Mouse (Mus musculus): Measurements from ENCODE around the gene Hspb7.

Gene Hspb7

GRCm38 (mm10) chr4:141444451-141445327, 24.1 kb downstream of the Hspb7 start, which contains the start of gene Zbtb17:
Gene Zbtb17 (plus strand): TSS chr4:141444654.
- peak; percentile 89 for DNase-seq (ENCODE audit: low read depth, low spot score)

DNA sequence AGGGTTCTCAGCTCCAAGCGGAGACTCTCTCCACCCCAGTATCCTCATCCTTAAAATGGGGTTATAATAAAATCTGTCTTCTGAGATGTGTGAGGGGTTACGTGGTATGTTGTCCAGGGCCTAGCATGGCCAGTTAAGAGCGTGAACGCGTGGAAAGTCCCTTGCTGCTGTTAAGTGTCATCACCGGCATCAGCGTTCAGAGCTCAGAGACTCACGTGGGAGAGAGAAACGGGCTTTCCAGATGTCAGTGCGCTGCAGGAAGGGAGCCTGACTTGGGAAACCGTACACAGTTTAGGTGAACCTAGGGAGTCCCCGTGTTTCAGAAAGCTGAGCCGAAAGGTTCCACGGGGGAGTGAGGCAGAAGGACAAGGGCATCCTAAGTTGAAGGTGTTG, 24.7 kb downstream of the Hspb7 start:
- no peak for DNase-seq (ENCODE audit: low read depth, low spot score)

- DNase-seq (ENCODE audit: low read depth, low spot score) = no peak
Observed at GRCm38 (mm10) chr4:141446211-141446610, 25.6 kb downstream of the Hspb7 start.

DNA sequence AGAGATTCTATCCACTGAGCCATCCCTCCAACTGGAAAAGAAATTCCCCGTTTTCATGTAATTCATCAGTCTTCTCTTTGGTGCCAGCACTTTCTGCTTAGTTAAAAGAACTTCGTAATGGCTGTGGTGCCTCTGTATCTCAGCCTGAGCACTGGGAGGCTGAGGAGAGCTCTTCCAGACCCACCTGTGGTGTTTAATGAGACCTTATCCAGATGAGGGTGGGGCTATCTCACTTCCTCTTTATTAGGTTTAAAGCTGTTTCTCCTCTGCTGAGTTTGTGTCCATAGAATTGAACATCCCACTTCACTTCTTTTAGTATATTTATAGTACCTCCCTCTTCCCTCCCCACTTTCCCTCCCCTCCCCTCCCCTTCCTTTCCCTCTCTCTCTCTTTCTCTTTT, 30.7 kb downstream of the Hspb7 start:
- DNase-seq (ENCODE audit: low read depth, low spot score) = no peak

- DNase-seq (ENCODE audit: low read depth, low spot score) = no peak
Observed at GRCm38 (mm10) chr4:141451916-141452450, 31.4 kb downstream of the Hspb7 start.

- DNase-seq (ENCODE audit: low read depth, low spot score) = no peak
Observed at GRCm38 (mm10) chr4:141454581-141455350, 34.2 kb downstream of the Hspb7 start.

- no peak for DNase-seq (ENCODE audit: low read depth, low spot score)
Observed at GRCm38 (mm10) chr4:141455526-141455925, 34.9 kb downstream of the Hspb7 start.

DNA sequence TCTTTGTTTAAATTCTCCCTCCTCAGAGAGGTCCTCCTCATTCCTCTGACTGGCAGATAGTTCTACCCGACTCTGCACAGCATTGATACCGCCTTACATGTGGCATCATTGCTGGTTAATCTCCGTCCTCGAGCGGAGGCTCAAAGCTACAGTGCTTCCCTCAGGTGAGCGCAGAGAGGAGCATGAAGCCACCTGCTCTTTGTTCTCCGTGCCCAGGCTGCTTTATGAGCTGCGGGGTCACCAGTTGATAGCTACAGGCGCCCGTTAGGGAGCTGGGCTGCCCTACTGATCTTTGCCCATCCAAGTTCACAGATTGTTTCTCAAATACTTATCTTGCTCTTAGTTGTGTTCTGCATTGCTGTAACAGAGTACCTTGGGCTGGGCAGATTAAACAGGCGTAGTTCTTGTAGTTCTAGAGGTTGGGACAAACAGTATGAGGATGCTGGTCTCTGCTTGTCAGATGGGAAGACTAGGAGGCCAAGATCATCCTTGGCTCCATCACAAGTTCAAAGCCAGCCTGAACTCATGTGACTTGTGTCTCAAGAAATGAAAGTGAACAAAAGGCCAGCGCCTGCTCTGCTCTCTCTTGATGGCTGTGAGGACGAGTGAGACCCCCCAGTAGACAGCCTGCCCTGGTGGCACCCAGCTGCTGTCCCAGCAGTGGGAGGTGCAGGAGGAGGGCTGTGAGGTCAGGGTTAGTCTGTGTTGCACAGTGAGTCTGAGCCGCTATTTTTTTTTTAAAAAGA, 35.8 kb downstream of the Hspb7 start:
- DNase-seq (ENCODE audit: low read depth, low spot score) = no peak

- peak; percentile 89 for DNase-seq (ENCODE audit: low read depth, low spot score)
Observed at GRCm38 (mm10) chr4:141458236-141458635, 37.7 kb downstream of the Hspb7 start.

DNA sequence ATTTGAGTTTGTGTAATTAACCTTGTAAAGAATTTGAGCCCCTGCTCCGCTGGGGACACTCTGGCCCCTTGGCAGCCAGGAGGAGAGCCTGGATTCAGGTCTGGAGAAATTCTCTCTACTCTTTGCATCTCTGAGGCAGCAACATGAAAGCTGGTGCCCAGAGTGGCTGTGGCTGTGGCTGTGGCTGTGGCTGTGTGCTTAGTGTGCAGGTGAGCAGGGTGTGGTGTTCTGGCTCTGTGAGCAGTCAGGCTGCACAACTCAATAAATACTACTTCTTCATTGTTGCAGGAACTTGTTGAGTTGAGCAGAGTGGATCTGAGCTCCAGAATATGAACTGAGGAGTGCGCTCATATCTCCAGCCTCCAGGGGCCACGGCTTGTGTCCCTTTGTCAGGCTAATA, 38.3 kb downstream of the Hspb7 start:
- no peak for DNase-seq (ENCODE audit: low read depth, low spot score)

DNA sequence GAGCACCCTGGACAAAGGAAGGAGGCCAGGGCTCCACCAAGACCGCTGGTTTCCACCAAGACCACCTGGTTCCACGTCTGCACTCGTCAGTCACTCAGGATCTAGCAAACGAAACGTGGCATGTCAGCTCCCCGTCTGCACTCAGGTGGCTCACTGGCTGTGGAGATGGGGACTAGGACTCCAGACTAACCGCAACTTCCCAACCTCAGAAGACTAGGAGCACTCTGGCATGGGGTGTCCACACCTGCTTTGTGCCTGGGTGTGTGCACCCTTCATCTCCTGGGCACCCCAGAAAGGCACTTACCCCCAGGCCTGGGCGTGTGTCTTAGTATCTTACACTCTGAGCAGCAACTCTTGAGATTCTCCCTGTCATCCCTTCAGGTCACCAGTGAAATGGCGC, 39.2 kb downstream of the Hspb7 start:
- no peak for DNase-seq (ENCODE audit: low read depth, low spot score)

DNA sequence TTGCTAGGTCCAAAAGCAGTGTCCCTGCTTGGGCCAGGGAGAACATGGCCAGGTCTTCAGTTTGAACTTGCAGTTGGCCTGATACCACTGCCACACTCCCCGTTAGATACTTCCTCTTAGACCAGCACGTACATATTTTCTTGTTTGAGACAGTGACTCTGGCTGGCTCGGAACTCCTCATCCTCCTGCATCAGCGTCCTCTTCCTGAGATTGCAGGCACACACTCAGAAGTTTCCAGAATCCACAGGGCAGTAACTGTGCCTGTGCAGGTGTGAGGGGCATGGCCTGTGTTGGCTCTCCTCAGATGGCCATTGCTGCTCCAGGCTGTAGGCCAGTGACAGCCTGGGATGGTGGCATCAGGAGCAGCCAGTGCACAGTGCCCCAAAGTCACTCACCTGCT, 39.9 kb downstream of the Hspb7 start:
- no peak for DNase-seq (ENCODE audit: low read depth, low spot score)

- no peak for DNase-seq (ENCODE audit: low read depth, low spot score)
Observed at GRCm38 (mm10) chr4:141461088-141461487, 40.5 kb downstream of the Hspb7 start.

GRCm38 (mm10) chr4:141461576-141461975, 41.0 kb downstream of the Hspb7 start:
- DNase-seq (ENCODE audit: low read depth, low spot score) = no peak

GRCm38 (mm10) chr4:141463472-141463871, 42.9 kb downstream of the Hspb7 start:
- no peak for DNase-seq (ENCODE audit: low read depth, low spot score)

DNA sequence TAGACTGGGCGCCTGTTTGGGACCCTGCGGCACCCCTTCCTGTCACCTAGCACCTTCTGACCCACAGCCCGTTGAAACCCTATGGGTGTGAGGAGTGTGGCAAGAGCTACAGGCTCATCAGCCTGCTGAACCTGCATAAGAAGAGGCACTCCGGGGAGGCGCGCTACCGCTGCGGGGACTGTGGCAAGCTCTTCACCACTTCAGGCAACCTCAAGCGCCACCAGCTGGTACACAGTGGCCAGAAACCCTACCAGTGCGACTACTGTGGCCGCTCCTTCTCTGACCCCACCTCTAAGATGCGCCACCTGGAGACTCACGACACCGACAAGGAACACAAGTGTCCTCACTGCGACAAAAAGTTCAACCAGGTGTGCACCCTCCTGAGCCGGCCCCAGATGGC, 44.1 kb downstream of the Hspb7 start:
- no peak for DNase-seq (ENCODE audit: low read depth, low spot score)

DNA sequence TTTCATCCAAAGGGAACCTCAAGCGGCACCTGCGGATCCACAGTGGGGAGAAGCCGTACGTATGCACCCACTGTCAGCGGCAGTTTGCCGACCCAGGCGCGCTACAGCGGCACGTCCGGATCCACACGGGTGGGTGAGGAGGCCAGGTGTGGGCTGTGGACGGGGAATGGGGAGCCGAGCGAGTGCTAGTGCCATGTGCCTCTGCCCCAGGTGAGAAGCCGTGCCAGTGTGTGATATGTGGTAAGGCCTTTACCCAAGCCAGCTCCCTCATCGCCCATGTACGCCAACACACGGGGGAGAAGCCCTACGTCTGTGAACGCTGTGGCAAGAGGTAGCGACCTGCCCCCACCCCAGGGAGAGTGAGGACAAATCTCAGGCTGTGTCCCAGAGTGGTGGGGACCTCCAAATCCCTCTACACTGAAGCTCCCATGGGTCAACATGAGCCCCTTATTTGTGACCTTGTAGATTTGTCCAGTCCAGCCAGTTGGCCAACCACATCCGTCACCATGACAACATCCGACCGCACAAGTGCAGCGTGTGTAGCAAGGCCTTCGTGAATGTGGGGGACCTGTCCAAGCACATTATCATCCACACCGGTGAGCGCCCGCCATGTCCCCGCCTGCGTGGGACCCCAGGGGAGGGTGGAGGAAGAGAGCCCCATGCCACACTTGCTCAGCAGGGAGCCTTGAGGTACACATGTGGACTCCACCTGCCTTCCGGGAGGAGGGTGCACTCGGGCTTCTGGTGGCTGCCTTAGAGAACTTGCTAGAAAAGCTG, 45.1 kb downstream of the Hspb7 start:
- DNase-seq (ENCODE audit: low read depth, low spot score) = no peak

GRCm38 (mm10) chr4:141466289-141466795, 45.8 kb downstream of the Hspb7 start:
- DNase-seq (ENCODE audit: low read depth, low spot score) = no peak

DNA sequence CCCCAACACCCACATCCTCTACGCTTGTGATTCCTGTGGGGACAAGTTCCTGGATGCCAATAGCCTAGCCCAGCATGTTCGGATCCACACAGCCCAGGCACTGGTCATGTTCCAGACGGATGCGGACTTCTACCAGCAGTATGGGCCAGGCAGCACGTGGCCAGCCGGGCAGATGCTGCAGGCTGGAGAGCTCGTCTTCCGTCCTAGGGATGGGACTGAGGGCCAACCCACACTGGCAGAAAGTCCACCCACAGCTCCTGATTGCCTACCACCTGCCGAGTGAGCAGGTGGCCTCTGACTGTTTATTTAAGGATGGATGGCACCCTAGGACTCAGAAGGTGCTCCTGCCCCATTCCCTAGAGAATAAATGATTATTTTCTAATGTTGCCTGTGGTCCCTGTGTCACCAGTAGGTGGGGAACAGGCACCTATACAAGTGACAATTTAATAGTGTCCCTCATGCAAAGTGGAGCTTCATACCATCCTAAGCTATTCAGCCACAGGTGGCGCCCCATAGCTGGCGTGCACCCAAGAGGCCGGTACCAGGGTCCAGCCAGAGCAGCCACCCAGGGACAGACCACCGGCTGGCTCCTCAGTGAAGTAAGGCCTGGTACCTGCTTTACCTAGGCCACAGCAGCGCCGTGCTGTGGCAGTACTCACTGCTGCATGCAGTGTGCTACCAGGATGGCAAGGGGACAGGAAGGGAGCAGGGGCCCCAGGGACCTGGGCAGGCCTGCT, 46.4 kb downstream of the Hspb7 start:
- DNase-seq (ENCODE audit: low read depth, low spot score) = no peak

- DNase-seq (ENCODE audit: low read depth, low spot score) = no peak
Observed at GRCm38 (mm10) chr4:141467581-141467927, 47.0 kb downstream of the Hspb7 start.

All from skeletal muscle tissue, adult 2 months (tissue).